Mouse (Mus musculus) R1 (cell line): Measurements from ENCODE around the gene Tmprss9.
A peak's percentile ranks its signal among the peaks of the same experiment; 100 is the strongest.

Source experiments
- DNase-seq: peaks from one replicate; pipeline ENCODE4 v3.0.0-alpha.2; 2018; ENCODE audit warnings: low read depth, low spot score

The Tmprss9 gene

DNA sequence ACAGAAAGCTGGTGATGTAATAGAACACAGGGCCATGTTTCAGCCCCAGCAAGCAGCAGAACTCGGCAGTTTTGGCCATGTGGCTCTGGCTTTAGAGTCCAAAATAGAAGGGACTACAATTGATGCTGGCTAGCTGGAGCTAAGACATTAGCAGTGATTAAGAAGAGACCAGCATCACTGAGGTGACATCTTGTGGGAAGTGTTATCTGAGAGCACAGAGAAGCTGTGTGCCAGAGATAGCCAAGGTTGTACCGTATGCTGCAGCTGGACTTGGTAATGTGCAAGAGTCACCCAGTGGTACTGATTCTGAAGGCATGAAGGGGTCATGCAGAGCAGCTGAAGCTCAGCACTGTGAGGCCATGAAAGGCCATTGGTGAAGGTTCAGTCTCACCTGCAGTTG is 43.6 kb downstream of the Tmprss9 start:
- no peak for DNase-seq

DNA sequence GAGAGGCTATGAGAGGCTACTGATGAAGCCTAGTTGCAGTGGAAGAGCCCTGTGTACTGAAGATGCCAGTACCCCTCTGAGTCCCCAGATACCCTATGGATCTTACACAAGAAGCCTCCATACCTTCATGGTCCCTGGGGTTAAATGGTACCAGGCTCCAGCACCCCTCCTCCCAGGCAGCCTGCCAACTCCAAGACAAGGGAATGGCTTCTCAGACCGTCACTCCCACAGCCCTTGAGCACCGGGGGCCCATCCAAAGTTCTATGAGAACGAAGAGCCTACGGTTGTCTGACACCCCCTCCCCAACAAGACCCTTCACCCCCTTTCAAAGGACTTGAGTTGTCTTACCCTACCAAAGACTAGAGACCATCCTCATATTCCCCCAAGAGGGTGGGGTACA is 44.1 kb downstream of the Tmprss9 start:
- DNase-seq = no peak

DNA sequence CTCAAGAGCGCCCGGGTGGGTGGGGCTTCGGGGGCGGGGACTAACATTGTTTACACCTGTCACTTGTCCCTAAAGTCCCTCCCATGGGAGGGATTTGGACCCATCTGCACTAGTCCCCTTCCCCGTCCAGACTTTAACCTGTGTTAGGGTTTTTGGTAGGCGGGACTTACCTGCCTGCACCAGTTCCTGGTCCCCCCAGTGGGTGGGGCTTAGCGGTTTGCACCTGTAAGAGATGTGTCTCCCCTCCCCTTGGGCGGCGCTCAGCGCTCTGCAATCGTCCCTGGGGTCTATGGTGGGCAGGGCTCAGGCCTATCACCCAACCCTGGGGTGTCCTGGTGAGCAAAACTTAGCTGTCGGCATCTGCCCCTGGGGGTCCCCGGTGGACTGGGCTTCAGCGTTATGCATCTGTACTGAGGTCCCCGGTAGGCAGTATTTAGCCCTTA is 45.7 kb downstream of the Tmprss9 start:
- DNase-seq = peak; percentile 94

DNA sequence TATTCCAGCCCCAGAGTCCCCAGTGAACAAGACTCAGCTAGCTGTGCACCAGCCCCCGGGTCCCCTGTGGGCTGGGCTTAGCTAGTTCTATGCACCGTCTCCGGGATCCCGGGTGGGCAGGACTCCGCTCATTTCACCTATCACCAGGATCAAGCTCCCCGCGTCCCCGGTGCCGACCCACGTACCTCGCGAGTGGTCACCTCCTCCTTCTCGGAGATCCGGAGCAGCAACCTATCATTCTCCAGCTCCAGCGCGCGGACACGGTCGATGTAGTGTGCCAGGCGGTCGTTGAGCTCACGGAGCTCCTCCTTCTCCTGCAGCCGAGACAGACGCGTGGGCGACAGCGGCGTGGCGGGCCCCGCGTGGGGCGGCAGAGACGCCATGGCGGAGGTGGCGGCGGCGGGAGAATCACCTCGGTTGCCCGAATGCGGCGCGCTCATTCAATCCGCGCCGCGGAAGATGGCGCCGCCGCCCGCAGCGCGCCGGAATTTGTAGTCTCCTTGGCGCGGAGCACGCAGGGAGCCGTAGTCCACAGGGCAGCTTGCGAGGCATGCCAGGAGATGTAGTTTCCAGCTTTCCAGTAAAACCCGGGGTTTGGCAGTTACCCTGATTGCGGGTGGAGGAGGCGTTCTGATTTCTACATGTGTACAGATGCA is 46.3 kb downstream of the Tmprss9 start, which contains the start of gene Lmnb2:
TSS of gene Lmnb2 (minus strand) at position 467 of the 656 bp plus-strand sequence.
- peak; percentile 75 for DNase-seq

DNA sequence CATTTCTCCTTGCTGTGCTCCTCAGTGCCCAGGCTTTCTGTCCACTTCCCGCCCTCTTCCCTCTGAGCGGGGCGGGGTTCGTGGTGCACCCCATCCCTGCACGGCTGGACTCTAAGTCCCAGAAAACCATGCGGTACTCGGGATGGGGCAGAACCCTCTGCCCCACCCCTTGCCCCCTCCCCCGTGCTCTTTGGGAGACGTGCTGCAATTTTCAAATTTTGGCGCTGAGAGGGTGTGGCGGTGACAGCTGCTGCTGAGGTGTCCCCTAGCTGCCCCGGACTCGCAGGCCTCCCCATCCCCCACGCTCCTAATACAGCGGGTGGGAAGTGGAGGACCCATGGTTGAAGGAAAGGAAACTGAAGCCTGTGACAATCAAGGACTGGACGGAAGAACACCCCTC is 50.3 kb downstream of the Tmprss9 start:
- DNase-seq = no peak

DNA sequence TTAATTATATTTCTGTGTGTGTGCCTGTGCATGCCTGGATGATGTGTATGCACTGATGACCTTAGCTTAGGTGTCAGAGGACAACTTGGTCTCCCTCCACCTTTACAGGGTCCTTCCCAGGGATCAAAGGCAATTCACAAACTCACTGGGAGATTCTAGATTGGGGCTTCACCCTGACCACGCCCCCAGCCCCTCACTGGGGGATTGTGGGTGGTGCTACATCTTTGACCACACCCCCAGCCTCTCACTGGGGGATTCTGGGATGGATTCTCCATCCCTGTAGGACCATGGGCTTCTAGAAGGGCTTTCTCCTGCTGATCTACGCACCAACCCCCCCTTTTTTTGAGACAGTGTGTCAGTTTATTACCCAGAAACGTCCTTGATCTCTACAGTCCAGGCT is 53.8 kb downstream of the Tmprss9 start:
- peak; percentile 79 for DNase-seq

DNA sequence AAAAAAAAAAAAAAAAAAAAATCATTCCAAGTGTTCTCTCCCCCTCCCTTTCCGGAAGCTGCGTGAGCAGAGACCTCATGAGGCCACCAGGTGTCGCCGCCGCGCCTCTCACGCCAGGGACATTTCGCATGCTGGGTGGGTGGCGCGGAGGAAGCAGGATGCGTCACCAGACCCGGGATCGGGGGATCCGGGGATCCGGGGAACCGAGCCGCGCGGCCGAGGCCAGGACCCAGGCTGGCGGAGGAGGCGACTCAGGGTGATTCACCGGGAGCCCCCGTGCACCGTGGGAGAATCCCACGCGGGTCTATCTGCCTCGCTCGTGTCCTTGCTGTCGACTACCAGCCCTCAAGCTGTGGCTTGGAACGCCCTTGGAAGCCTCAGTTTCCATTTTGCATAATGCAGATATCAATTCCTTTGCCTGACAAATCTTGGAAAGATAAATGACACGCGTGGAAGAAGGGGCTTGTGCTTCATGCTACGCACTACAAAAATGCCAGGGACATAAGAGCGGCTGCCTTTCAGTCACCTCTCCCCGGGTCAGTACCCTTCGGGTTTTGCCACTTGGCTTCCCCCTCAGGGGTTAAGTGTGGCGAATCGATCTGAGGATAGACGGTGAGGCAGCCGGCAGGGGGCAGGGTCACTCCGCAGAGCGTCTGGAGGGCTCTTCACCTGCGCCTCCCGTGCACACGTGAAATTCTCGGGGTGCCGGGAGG is 57.1 kb downstream of the Tmprss9 start:
- peak; percentile 92 for DNase-seq

DNA sequence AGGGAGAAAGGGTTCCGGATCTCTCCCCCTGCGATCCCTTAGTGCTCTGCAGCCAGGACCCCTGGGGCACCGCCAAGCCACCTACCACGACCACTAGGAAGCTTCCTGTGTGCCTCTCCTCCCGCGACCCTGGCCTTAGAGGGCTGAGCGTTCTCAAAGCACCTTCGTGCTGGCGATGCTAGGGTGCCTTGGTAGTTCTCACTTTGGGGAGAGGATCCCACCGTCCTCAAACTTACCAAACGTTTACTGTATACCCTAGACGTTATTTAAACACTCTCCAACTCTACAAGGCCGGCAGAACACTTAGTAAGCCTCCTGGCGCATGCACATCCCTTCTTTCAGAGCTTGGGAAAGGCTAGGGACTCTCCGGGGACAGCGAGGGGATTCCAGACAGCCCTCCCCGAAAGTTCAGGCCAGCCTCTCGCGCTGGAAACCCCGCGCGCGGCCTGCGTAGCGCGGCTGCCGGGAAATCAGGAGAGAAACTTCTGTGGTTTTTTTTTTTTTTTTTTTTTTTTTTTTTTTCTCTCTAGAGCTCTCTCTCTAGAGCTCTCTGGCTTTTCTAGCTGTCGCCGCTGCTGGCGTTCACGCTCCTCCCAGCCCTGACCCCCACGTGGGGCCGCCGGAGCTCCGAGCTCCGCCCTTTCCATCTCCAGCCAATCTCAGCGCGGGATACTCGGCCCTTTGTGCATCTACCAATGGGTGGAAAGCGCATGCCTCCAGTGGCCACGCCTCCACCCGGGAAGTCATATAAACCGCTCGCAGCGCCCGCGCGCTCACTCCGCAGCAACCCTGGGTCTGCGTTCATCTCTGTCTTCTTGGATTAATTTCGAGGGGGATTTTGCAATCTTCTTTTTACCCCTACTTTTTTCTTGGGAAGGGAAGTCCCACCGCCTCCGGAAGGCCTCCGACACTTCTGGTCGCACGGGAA is 57.9 kb downstream of the Tmprss9 start, which contains the start of gene Gadd45b:
TSS of gene Gadd45b (plus strand) at position 775 of the 928 bp plus-strand sequence.
- DNase-seq = peak; percentile 99

DNA sequence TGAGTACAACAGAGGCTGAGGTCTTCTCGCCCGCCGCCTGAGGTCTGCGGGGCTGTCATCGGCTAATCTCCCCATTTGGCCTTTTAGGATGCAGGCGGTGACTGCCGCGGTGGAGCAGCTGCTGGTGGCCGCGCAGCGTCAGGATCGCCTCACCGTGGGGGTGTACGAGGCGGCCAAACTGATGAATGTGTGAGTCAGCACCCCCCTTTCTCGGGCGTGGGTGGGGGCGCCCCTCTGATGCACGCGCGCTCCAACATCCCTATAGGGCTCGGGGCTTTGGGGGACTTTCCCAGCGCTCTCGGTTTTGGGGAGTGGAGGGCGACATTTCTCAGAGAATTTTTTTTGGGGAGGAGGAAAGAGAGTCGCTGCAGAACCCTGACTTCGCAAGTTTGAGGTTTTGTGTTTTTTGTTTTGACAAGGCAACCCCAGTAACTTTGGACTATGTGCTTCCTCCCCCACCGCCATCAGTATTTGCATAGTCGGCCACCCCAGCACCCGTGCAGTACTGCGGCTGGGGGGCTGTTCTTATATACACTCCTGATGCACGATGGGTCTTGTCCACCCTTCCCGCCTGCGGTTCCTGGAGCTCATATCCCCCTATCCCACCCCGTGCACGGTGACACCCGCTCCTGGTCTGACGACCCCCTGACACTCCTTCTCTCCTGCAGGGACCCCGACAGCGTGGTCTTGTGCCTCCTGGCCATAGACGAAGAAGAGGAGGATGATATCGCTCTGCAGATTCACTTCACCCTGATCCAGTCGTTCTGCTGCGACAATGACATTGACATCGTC is 58.9 kb downstream of the Tmprss9 start:
- no peak for DNase-seq

DNA sequence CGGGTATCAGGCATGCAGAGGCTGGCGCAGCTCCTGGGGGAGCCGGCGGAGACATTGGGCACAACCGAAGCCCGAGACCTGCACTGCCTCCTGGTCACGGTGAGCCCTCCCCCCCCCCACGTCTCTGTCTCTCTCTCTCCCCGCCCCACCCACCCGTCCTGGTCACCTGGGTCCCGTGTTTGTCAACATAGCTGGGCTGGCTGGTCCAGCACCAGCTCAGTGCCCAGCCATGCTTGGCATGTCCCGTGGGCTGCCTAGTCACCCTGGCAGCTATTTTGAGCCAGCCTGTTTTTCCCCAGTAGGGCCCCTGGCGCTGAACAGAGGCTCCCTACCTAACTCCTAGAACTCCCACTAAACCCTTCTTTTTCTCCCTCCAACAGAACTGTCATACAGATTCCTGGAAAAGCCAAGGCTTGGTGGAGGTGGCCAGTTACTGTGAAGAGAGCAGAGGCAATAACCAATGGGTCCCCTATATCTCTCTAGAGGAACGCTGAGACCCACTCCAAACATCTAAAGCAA is 59.6 kb downstream of the Tmprss9 start:
- DNase-seq = no peak

DNA sequence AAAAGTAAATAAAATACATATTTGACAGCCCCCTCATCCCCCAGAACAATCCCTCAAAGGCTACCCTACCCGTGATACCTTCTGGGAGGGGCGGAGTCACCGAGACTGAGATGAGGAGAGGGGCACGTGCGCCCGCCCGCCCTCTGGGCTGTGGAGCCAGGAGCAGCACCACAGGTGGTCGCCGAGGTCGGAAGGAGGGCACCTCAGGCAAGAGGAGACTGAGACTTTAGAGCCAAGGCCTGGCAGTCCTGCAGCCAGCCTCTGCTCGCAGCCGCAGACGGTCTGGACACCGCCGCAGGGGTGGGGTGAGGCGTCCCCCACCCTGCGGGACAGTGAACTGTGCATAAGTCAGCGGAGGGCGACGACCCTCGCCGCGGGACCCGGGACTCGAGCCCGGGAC is 60.0 kb downstream of the Tmprss9 start:
- no peak for DNase-seq

DNA sequence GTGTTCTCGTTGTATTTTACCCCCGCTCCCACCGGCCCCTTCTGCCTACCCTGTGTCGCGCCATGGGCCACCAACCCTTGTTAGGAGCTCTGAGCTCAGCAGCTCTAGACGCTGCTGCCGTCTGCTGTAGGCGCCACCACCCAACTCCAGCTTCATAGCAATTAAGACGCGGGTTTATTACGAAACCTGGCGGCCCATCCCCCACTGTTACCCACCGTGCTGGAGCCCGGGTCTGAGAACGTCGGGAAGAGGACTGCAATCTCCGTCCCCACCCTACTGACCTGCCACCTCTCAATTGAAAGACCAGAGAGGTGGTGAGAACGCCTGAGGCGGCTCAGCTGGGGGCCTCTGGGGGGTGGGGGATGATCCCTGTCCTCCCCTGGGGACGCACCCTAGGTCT is 60.6 kb downstream of the Tmprss9 start:
- no peak for DNase-seq

DNA sequence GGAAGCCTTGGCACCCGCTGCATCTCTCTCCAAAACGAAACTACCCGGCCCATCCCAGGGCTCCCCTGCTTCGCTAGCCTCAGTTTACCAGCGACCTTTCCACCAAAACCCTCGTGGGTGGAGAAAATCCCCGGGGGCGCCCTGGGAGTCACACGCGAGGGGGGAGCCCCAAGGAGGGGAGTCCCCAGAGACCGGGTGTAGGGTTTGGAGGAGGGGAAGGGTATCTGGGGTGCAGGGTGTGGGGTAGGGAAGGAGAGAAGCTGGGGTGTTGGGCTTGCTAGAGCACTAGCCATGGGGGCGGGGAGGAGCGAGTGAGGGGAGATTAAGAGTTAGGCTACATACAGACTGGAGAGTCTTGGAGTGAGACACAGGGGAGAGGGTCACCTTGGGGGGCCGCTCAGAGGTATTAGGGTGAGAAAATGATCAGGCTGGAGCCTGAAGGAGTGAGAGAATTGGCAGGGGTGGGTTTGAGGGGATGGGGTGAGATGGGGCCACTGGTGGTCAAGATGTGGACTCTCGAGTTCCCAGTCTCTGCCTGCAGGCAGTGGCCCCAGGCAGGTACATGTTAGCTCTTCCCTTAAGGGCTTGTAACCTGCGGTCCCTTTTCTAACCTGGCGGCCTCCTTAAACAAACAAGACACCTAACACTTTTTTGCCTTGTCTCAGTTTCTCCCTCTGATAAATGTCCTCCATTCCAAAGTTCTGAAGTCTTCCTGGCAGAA is 61.2 kb downstream of the Tmprss9 start:
- no peak for DNase-seq

DNA sequence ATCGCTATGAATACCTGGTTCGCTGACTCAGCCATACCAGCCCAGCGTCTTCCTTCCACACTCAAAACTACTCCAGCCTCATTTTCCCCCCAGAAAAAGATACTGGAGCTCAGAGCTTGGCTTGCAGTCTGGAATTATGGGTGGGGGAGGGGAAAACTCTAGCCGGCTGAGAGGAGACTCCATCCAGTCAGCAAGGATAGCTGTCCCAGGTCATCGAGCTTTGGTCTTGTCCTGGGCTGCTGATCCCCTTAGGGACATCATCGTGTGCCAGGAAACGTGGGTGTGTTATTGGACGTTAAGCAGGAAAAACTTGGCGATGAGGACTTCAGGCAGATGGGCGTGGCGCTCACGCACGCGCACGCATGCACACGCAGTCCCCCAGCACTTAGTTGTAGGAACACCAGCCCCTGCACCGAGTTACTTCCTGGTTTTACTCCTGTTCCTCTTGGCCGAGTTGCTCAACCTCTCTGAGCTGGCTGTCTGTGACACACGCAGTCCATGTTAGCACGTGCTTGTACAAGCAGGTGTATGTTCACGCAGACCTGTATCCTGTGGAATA is 61.9 kb downstream of the Tmprss9 start:
- peak; percentile 72 for DNase-seq

DNA sequence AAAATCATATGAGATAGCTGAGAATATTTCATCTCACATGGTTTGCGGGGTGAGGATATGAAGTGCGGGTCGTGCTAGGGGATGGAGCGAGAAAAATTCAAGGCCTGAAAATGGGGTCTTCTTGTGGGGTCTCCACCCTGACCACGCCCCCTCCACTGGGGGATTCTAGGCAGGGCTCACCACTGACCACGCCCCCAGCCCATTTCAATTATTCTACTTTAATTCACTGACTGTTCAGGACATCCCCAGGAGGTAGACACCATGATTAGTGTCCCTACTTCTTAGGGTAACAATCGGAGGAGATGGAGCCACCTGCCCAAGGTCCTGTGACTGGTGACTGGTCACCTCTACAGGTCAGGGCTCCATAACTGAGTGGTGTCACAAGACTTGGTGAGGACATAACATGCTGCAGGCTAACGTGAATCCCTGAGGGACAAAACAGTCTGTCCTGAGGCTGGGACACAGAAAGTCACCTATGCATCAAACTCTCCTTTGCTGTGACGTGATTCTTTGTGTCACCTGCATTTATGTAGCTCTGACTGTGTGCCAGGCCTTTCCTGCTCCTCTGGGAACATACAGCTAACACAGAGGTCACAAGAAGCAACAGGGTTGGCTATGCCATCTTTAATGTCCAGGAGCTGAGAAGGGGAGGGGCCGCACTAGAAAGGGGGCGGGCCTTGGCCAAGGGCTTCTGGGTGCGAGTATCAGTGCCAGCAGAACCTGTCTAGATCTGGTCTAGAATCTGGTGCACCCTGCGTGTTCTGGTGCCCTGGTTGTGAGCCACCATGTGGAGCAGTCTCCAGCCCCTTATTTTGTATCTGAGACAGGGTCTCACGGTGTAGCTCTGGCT is 62.7 kb downstream of the Tmprss9 start:
- DNase-seq = no peak

DNA sequence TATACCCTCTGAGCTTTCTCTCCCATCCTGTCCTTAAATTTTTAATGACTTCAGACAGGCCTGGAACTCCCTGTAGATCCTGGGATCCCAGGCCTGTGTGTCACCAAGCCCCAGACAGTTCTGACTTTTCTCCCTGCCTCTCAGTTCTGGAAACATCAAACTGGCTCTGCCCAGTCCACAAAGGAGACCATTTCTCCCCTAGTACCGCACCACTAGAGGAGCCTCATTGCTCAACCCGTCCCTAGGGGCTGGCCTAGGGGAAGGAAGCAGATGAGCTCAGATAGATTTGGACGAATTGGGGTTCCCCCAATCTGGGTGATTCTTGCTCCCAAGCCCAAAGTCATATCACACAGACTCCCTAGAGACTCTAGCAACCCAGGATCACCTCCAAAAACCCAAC is 63.6 kb downstream of the Tmprss9 start:
- no peak for DNase-seq

DNA sequence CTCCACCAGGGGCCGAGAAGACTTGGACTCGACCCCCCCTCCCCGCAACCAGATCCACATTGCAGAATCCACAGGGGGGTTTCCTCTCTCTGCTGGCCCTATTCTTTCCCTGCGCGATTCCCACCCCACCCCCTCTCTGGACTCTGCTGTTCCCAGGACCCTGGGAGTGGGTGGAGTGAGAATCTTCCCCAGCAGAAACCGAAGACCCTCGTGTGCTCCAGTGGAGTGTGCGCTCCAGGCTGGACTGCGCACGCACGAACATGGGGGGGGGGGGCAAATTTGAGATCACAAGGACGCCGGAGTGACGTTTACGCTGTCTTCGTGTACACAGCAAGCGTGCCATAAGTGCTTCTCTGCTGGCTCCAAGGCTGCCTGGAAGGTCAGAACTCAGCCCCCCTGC is 64.0 kb downstream of the Tmprss9 start:
- DNase-seq = peak; percentile 60

DNA sequence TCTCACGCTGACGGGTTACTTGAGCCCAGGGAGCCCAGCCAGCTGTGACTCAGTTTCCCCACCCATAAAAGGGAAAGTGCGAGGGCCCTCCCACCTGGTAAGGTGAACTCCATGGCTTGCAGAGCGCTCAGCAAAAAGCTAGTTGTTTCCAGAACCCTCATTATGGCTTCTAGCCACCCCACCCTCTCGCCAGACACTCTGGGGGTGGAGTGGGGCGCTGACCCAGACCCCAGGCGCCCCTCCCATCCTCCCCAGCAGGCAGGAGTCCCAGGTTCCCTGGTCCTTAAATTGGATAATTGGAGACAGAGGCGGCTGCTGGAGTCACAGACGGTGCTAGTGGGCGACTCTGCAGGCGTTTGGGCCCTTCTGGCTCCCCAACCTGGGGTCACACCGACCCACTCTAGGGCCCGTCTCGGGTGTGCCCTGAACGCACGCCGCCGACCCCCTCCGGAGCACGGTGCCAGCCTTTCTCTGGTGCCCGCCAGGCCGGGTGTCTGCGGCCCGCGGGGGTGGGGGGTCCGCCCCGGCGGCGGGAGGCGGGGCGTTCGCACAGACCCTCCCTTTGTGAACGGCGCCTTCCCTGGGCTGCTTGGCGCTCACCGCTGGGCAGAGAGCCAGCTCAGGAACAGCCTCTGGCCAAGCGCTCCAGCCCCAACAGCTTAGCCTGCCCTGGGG is 64.6 kb downstream of the Tmprss9 start:
- no peak for DNase-seq

DNA sequence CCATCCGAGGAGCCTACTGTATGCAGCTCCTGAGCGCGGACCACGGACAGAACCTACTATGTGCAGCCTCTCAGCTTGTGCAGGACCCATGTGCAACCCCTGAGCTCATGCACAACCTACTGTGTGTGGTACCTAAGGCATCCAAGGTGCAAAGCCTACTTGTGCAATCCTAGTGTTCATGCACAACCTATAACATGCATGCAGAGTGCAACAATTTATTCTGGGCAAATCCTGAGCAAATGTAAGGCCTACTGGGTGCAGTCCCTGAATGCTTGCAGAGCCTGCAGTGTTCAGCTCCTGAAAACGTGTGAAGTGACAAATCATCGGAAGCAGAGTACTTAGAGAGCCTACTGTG is 65.1 kb downstream of the Tmprss9 start:
- DNase-seq = no peak
